15 mouse cellular contexts compared by ENCODE assay signal in genomic region chr10:7264721-7265120, GRCm38 (mm10).
"Had no signal": no experiment of that assay in that cellular context is flagged by ENCODE, and none has a peak within 500 bp of the region (broad histone marks: within the 10 kb centered on the region; RNA-seq: fewer than 3 reads in every experiment).

No protein-coding gene starts in this region.

- H3K36me3 ChIP-seq: limb, embryonic 12.5 days; limb, embryonic 15.5 days; liver, embryonic 13.5 days had no signal

- H3K9ac ChIP-seq: limb, embryonic 12.5 days; limb, embryonic 15.5 days; liver, embryonic 13.5 days had no signal

- H3K4me1 ChIP-seq: limb, embryonic 12.5 days had no signal

- H3K4me3 ChIP-seq: limb, embryonic 12.5 days; limb, embryonic 15.5 days; liver, embryonic 13.5 days had no signal

- DNase-seq: kidney, adult 18-20 months; kidney, adult 9 months; kidney, postnatal 4 days; left cerebral cortex, postnatal 4 days; liver, embryonic 13.5 days; lung, adult 2 months; lung, postnatal 14 days; lung, postnatal 4 days; right cerebral cortex, postnatal 4 days; thymus, adult 2 months; thymus, postnatal 14 days; thymus, postnatal 4 days had no signal

- H3K27me3 ChIP-seq: limb, embryonic 12.5 days; limb, embryonic 15.5 days; liver, embryonic 13.5 days had no signal

- H3K4me2 ChIP-seq: limb, embryonic 12.5 days; limb, embryonic 15.5 days; liver, embryonic 13.5 days had no signal

- H3K9me3 ChIP-seq: limb, embryonic 12.5 days; limb, embryonic 15.5 days; liver, embryonic 13.5 days had no signal

- H3K27ac ChIP-seq: limb, embryonic 12.5 days; limb, embryonic 15.5 days; liver, embryonic 13.5 days; stomach, postnatal 0 days had no signal
